Mouse (Mus musculus) retina, adult 2 months (tissue): ENCODE results near the gene Dmwd.

Source experiments
- DNase-seq: peaks from one replicate; pipeline ENCODE4 v3.0.0-alpha.2; 2012; ENCODE audit warnings: low read depth, low spot score

The Dmwd gene

GRCm38 (mm10) chr7:19094826-19095750 is 19.1 kb downstream of the Dmwd start:
- no peak for DNase-seq

- no peak for DNase-seq
Observed at GRCm38 (mm10) chr7:19095751-19096110, 19.7 kb downstream of the Dmwd start.

- no peak for DNase-seq
Observed at GRCm38 (mm10) chr7:19096421-19096976, 20.5 kb downstream of the Dmwd start.

- no peak for DNase-seq
Observed at GRCm38 (mm10) chr7:19097217-19097616, 21.2 kb downstream of the Dmwd start.

DNA sequence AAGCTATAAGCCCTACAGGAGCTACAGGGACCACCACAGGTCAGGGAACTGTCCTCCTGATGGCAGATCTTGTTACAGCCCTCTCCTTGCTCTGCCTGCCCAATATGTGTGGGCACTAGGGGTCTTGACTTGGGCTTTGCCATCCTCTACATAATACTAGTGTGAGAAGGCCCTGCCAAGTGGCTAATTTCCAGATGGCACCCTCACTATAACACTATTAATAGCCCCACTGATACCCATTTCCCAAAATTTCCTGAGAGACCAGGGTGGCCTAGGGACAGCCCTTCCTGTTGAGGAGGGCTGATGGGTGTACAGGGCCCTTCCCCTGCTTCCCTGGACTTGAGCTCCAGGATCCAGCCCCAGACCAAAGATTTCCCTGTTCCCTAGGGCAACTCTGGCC is 21.8 kb downstream of the Dmwd start:
- DNase-seq, result no peak

- no peak for DNase-seq
Observed at GRCm38 (mm10) chr7:19098811-19099210, 22.8 kb downstream of the Dmwd start.

- DNase-seq, result no peak
Observed at GRCm38 (mm10) chr7:19100290-19100689, 24.3 kb downstream of the Dmwd start.

DNA sequence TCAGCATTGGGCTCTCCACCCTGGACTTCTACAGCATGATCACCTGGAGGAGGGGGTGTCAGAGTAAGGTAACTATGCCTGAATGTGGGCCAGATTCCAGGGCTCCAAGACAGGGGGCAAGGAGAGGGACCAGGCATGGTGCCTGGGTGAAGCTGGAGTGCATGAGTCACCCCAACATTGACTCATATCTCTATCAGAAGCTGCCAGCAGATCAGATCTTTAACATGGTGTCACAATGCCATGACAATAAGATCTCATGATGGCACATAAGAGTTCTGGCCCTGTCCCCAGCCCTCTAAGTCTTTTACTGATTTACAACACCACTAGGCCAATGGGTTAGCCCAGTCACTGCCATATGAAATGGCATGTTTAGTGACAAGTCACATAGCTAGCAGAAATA is 27.7 kb downstream of the Dmwd start:
- DNase-seq, result no peak

- DNase-seq, result no peak
Observed at GRCm38 (mm10) chr7:19104486-19104885, 28.5 kb downstream of the Dmwd start.

DNA sequence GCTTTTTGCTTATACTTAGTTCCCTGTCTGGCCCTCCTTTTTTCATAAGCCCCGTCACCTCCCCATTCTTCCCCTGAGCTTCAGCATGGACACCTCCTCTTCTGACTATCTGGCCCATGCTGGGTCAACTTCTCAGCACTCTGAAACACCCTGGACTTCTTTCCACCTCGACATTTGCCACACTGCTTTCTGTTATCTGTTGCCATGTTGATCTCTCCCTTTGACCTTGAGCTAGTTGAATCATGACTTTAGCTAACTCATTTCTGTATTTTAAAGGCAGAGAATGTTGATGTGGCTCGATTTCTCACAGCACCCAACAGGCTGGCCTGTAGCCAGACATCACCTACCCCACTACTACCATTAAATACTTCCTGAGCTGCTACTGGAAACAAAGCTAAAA is 31.4 kb downstream of the Dmwd start:
- no peak for DNase-seq

- DNase-seq, result no peak
Observed at GRCm38 (mm10) chr7:19109565-19109964, 33.5 kb downstream of the Dmwd start.

DNA sequence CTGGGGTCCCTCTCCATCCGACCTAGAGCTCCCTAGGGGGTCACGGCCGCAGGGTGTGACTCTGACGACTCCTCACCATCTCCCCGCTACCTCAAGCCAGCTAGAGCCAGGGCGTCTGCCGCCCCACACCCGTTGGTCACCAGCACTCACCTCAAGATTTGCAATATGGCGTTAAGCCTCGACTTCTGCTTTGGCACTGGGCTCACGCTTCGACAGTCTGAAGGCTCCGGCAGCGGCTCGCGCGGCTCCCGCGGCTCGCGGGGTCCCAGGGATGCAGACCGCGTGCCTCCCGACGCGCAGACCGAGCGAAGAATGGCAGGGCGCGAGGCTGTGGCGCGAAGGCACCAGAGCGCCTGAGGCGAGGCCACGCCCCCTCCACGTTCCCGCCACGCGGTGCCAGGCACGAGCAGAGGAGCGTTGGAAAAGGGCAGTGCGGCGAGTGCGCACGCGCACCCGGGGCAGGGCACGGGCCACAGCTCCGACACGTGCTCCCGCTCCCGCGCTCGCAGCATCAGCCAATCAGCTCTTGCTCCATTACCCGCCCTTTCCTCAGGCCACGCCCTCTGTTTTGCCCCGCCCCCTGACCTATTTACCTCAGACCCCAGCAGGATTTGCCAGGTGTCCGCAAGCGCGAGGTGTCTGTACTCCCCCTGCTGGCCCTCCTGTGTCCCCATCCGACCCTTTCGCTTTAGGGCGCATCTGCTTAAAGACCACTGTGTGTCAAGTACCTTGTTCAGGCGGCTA is 42.2 kb downstream of the Dmwd start, which contains the start of gene Gm4969:
Gene Gm4969, minus strand, starts transcription at position 341 of the 744 bp plus-strand sequence.
- DNase-seq, result peak; percentile 92

GRCm38 (mm10) chr7:19119083-19119482 is 43.1 kb downstream of the Dmwd start:
- no peak for DNase-seq

- peak; percentile 94 for DNase-seq
Observed at GRCm38 (mm10) chr7:19119631-19120429, 43.8 kb downstream of the Dmwd start, which contains the start of gene Fbxo46. Gene Fbxo46, plus strand, starts transcription at chr7:19119859.

GRCm38 (mm10) chr7:19121686-19122085 is 45.7 kb downstream of the Dmwd start:
- no peak for DNase-seq

DNA sequence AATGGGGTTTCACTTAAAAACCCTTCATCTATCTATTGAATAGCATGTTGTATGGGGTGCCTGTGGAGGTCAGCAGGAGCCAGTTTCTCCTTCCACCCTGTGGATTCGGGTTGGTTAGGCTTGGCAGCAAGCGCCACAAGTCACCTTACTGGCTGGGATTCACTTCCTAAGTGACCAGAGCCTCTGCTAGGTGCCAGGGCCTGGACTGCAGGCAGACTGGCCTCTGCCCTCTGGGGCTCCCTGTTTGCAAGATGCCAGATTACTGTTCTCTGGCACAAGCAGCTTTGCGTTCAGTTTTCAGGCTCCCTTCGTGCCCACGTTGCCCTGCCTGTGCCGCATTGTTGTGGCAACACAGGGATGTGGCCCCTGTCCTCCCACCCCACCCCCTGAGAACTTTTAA is 48.7 kb downstream of the Dmwd start:
- no peak for DNase-seq

DNA sequence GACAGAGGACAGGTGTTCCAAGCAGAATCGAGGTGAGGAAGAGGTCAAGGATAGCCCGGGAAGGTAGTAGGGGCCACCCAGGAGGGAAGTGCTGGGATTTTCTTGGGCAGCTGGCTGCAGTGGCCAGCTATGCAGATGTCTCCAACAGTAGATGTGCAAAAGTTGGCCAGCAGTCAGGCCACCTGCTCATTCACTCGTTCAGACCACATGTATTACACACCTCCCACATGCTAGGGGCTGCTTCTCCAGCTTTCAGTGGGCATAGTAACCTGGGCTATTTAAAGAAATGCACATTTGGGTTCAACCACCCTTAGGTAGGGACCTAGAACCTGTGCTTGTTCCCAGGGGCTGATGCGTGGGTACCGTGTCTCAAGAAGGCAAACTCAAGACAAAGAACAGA is 51.7 kb downstream of the Dmwd start:
- no peak for DNase-seq

- DNase-seq, result no peak
Observed at GRCm38 (mm10) chr7:19129396-19129795, 53.4 kb downstream of the Dmwd start.

- no peak for DNase-seq
Observed at GRCm38 (mm10) chr7:19130657-19131056, 54.6 kb downstream of the Dmwd start.

GRCm38 (mm10) chr7:19131324-19131848 is 55.4 kb downstream of the Dmwd start:
- peak; percentile 87 for DNase-seq
